Mouse (Mus musculus): ENCODE measurements at regions not wholly inside any gene's neighbourhood (a gene's known extent, or its start where the extent isn't known, plus 50 kb on each side); places are given as distances from the start of the nearest gene placed in this dataset.
A peak's percentile ranks its signal among the peaks of the same experiment; 100 is the strongest.
"Not testable (repeated sequence)": the region's sequence is repeated elsewhere in the genome, so short reads cannot be mapped to it uniquely, and the experiment has no call there.

DNA sequence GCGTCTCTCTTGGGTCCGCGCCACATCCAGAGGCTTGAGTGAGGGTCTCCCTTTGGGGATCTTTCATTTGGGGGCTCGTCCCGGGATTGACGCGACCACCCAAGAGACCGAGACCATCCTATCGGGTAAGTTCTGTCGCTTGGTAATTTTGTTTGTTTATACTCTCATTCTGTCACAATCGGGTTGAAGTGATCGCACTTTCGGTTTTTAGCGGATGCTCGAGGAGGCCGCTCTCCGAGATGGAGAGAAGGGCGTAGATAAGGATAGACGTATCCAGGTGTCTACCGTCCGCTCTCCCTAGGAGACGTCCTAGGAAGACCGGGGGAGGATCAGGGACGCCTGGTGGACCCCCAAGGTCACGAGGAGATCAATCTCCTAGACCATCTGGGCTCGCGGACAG lies 199.3 kb upstream of the Mrpl21 start:
- peak; percentile 29 for DNase-seq

DNA sequence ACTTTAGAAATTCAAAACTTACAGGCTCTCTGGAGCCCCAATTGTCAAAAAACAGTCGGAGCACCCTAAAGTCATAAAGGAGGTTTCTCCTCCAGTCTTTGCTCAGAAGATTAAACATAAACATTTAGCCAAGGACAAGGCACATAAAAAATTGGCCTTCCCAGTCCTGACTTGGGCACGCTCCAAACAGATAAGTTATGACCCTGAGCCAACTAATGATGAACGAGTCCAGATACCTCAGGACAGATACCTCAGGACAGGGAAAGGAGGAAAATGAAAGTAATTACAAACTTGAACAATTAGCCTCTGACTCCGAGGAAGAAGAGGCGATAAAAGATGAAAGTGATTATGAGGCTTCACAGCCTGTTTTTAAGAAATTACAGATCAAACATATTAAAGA lies 190.9 kb upstream of the Mrpl21 start:
- not testable (repeated sequence) for DNase-seq
